Mouse (Mus musculus) kidney, adult 2 months (tissue): ENCODE data around the gene Sdk1.

ENCODE experiments used
- CTCF ChIP-seq: fragments of 200-500 bp; conservative IDR thresholded peaks from 2 replicates; pipeline ENCODE4 v1.5.1; 2011; ENCODE audit warnings: low read depth, mild to moderate bottlenecking, control low read depth, low read length, moderate library complexity, mixed read lengths; ENCODE audit not compliant: insufficient read depth, insufficient read length
- POLR2A ChIP-seq: fragments of 200-500 bp; IDR thresholded peaks from one replicate; pipeline ENCODE4 v1.6.1; 2011; ENCODE audit warnings: low read depth, low read length, control low read depth

DNA sequence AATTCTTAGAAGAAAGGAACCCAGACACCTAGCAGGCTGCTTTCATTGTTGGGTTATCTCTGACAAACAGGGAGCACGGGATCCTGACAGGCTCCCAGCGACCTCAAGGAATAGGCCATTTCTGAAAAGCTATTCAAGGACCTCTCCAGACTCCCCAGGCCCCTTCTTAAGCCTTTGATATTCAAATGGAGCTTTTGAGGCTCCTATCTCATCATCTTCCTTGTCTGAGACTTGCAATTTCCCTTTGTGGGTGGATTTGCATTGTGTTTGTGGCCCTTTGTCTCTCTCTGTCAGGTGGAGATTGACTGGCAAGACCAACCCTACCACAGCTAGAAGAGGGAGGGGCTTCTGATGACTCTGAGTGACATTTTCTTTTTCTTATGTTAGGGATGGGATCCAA, 888.7 kb downstream of the Sdk1 start:
- no peak for TF ChIP-seq CTCF
- TF ChIP-seq POLR2A, result no peak
